Comparison of ENCODE assay signal across 8 mouse cellular contexts in the genomic region with DNA sequence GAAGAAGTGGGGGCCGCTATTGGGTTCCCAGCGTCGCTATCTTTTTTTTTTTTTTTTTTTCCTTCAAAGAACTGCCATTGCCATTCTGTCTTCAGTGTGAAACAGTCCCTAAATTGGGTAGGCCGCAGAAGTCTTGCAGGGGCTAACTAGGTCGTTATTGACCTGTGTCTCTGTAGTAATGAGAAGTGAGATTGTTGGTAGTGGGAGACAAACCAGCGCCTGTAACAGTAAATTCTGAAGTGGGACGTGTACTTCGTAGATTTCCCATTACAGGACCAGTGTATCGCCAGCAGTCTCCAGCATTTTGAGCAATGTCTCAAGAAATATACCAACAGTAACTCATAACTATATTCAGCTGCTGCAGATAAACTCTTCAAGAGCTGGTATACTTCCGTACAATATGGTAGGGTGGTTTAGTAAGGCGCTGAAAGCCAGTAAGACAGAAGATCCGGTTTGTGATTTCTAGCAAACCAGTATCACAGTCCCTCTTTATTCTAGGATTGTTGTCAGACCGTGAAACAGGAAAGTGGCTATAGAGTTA. TPM values are rescaled to one million over a fixed set of nuclear protein-coding genes. Genes with fewer than 3 reads are reported as not detected.
DNase-seq lines count a peak whose midpoint lies in the region; ATAC-seq lines count a peak whose summit lies in the region.

No protein-coding gene starts in this region.

- peak overlapping the region; percentile 72 for H3K4me2 ChIP-seq in embryonic facial prominence, embryonic 12.5 days (replicated peaks)

- H3K4me3 ChIP-seq in heart, embryonic 10.5 days: peak overlapping the region; percentile 93
- H3K4me3 ChIP-seq in embryonic facial prominence, embryonic 12.5 days: peak overlapping the region; percentile 95
- peak overlapping the region; percentile 96 for H3K4me3 ChIP-seq in limb, embryonic 10.5 days

- no peaks in the 10 kb centered on the region for H3K27me3 ChIP-seq in heart, embryonic 10.5 days (ENCODE audit: insufficient read depth, poor library complexity, severe bottlenecking)
- H3K27me3 ChIP-seq in embryonic facial prominence, embryonic 12.5 days: no peaks in the 10 kb centered on the region
- H3K27me3 ChIP-seq in limb, embryonic 10.5 days (ENCODE audit: low read depth, poor library complexity, severe bottlenecking): no peaks in the 10 kb centered on the region
- H3K27me3 ChIP-seq in splenic B cell, adult 2 months (ENCODE audit: control insufficient read depth, insufficient read depth, low read length, poor library complexity, severe bottlenecking): no peaks in the 10 kb centered on the region

- 0 out of 2 replicates have a peak, but pooled peaks cover 4% of the 10 kb centered on the region for H3K4me1 ChIP-seq in heart, embryonic 10.5 days
- H3K4me1 ChIP-seq in embryonic facial prominence, embryonic 12.5 days: peaks cover 7% of the 10 kb centered on the region; the same call in 1 of the 2 replicates
- peaks cover 13% of the 10 kb centered on the region for H3K4me1 ChIP-seq in limb, embryonic 10.5 days

- intact Hi-C loops in heart, postnatal 25 days (cut with DNase I): loop anchor here (5.0 to 10.0 kb wide), 4 partner anchors 40 to 227 kb away; partner anchors contain the start of gene Klhl23

- ATAC-seq in embryonic facial prominence, embryonic 12.5 days (ENCODE audit: insufficient number of reproducible peaks, insufficient read depth, low FRiP score, low TSS enrichment): no peak
- ATAC-seq in granulocyte monocyte progenitor cell, adult 5-6 weeks (replicated peaks; ENCODE audit: poor library complexity, severe bottlenecking): no peak

- peaks cover 24% of the 10 kb centered on the region for H3K36me3 ChIP-seq in heart, embryonic 10.5 days
- peaks cover 11% of the 10 kb centered on the region; the same call in 1 of the 2 replicates for H3K36me3 ChIP-seq in embryonic facial prominence, embryonic 12.5 days
- peaks cover 40% of the 10 kb centered on the region for H3K36me3 ChIP-seq in limb, embryonic 10.5 days
- H3K36me3 ChIP-seq in splenic B cell, adult 2 months (ENCODE audit: control insufficient read depth, insufficient read depth, low read length, poor library complexity, severe bottlenecking): 0 out of 2 replicates have a peak, but pooled peaks cover 2% of the 10 kb centered on the region

- WGBS in heart, embryonic 10.5 days: 4% methylated on average over 13 of the region's 13 CpGs
- 3% methylated on average over 13 of the region's 13 CpGs for WGBS in embryonic facial prominence, embryonic 12.5 days
- 7% methylated on average over 13 of the region's 13 CpGs for WGBS in limb, embryonic 10.5 days

- no peak for DNase-seq in heart, embryonic 10.5 days (ENCODE audit: low spot score)
- no peak for DNase-seq in heart, postnatal 25 days (ENCODE audit: low spot score)
- DNase-seq in A20 (ENCODE audit: low read depth, low spot score): peak; percentile 59
- no peak for DNase-seq in limb, embryonic 10.5 days (ENCODE audit: low spot score)
- DNase-seq in splenic B cell, adult 2 months (ENCODE audit: low read depth, low spot score): peak; percentile 11
- no peak for DNase-seq in adrenal gland, postnatal 10 days

- no peaks in the 10 kb centered on the region for H3K9me3 ChIP-seq in heart, embryonic 10.5 days
- no peaks in the 10 kb centered on the region for H3K9me3 ChIP-seq in embryonic facial prominence, embryonic 12.5 days
- no peaks in the 10 kb centered on the region for H3K9me3 ChIP-seq in limb, embryonic 10.5 days (replicated peaks)

- peak overlapping the region; percentile 98 for H3K9ac ChIP-seq in embryonic facial prominence, embryonic 12.5 days

- H3K27ac ChIP-seq in heart, embryonic 10.5 days: peak overlapping the region; percentile 98
- peak overlapping the region; percentile 92; the same call in 1 of the 2 replicates for H3K27ac ChIP-seq in embryonic facial prominence, embryonic 12.5 days
- H3K27ac ChIP-seq in limb, embryonic 10.5 days: peak overlapping the region; percentile 97

RNA-seq across cellular contexts. Expression of gene Ssb, which starts 0.8 kb away (rescaled TPM):
- 216 and 283 TPM in 2 replicates for polyA plus RNA-seq in heart, embryonic 10.5 days (2016; fragmentation: Nextera tagmentation; extraction: Ambion mirVana)
- 10 to 100 TPM; 59.5 to 71.5 TPM for total RNA-seq in heart, postnatal 25 days (2021)
- polyA plus RNA-seq in embryonic facial prominence, embryonic 12.5 days (2016; fragmentation: Nextera tagmentation; extraction: Ambion mirVana): 339 and 371 TPM in 2 replicates
- polyA plus RNA-seq in limb, embryonic 10.5 days (2016; fragmentation: Nextera tagmentation; extraction: Ambion mirVana): 322 and 347 TPM in 2 replicates
- 279 TPM in 2 replicates for total RNA-seq in granulocyte monocyte progenitor cell, adult 5-6 weeks (2014; fragmentation: Nextera tagmentation)
- total RNA-seq in granulocyte monocyte progenitor cell, adult 5-6 weeks (2017): 479 and 601 TPM in 2 replicates
- 100 to 1,000 TPM; 151 to 160 TPM for total RNA-seq in adrenal gland, postnatal 10 days (2021)

RNA-seq across cellular contexts. Expression of gene Mettl5, which starts 23.2 kb away (rescaled TPM):
- 37.1 and 38.3 TPM in 2 replicates for polyA plus RNA-seq in heart, embryonic 10.5 days (2016; fragmentation: Nextera tagmentation; extraction: Ambion mirVana)
- 10 to 100 TPM; 21.4 to 23.6 TPM for total RNA-seq in heart, postnatal 25 days (2021)
- polyA plus RNA-seq in embryonic facial prominence, embryonic 12.5 days (2016; fragmentation: Nextera tagmentation; extraction: Ambion mirVana): 36.6 and 39.7 TPM in 2 replicates
- 44.5 and 47.3 TPM in 2 replicates for polyA plus RNA-seq in limb, embryonic 10.5 days (2016; fragmentation: Nextera tagmentation; extraction: Ambion mirVana)
- total RNA-seq in granulocyte monocyte progenitor cell, adult 5-6 weeks (2014; fragmentation: Nextera tagmentation): 21.1 and 28.7 TPM in 2 replicates
- total RNA-seq in granulocyte monocyte progenitor cell, adult 5-6 weeks (2017): 46.0 and 48.8 TPM in 2 replicates
- total RNA-seq in adrenal gland, postnatal 10 days (2021): 10 to 100 TPM; 22.6 to 28.9 TPM

RNA-seq across cellular contexts. Expression of gene Ubr3, which starts 34.9 kb away (rescaled TPM):
- 14.0 and 16.3 TPM in 2 replicates for polyA plus RNA-seq in heart, embryonic 10.5 days (2016; fragmentation: Nextera tagmentation; extraction: Ambion mirVana)
- 100 to 1,000 TPM; 119 to 124 TPM for total RNA-seq in heart, postnatal 25 days (2021)
- polyA plus RNA-seq in embryonic facial prominence, embryonic 12.5 days (2016; fragmentation: Nextera tagmentation; extraction: Ambion mirVana): 18.2 and 19.9 TPM in 2 replicates
- polyA plus RNA-seq in limb, embryonic 10.5 days (2016; fragmentation: Nextera tagmentation; extraction: Ambion mirVana): 13.6 and 13.8 TPM in 2 replicates
- total RNA-seq in granulocyte monocyte progenitor cell, adult 5-6 weeks (2014; fragmentation: Nextera tagmentation): 35.2 and 40.8 TPM in 2 replicates
- 33.3 and 41.9 TPM in 2 replicates for total RNA-seq in granulocyte monocyte progenitor cell, adult 5-6 weeks (2017)
- 10 to 100 TPM; 67.0 to 84.1 TPM for total RNA-seq in adrenal gland, postnatal 10 days (2021)

RNA-seq across cellular contexts. Expression of gene Klhl23, which starts 40.4 kb away (rescaled TPM):
- polyA plus RNA-seq in heart, embryonic 10.5 days (2016; fragmentation: Nextera tagmentation; extraction: Ambion mirVana): 40.3 and 66.3 TPM in 2 replicates
- 10 to 100 TPM; 39.1 to 45.6 TPM for total RNA-seq in heart, postnatal 25 days (2021)
- 35.4 and 36.1 TPM in 2 replicates for polyA plus RNA-seq in embryonic facial prominence, embryonic 12.5 days (2016; fragmentation: Nextera tagmentation; extraction: Ambion mirVana)
- polyA plus RNA-seq in limb, embryonic 10.5 days (2016; fragmentation: Nextera tagmentation; extraction: Ambion mirVana): 24.8 and 30.8 TPM in 2 replicates
- total RNA-seq in granulocyte monocyte progenitor cell, adult 5-6 weeks (2014; fragmentation: Nextera tagmentation): 10.8 and 14.6 TPM in 2 replicates
- total RNA-seq in granulocyte monocyte progenitor cell, adult 5-6 weeks (2017): 31.5 and 33.6 TPM in 2 replicates
- 10 to 100 TPM; 10.1 to 15.3 TPM for total RNA-seq in adrenal gland, postnatal 10 days (2021)

Comparison
In these comparisons a context has a peak if more than half of its experiments do, and no peak if none do; other contexts are left out.
1. DNase-seq: peak in A20 (single experiment) and splenic B cell, adult 2 months (single experiment); none in heart, embryonic 10.5 days (single experiment), heart, postnatal 25 days (single experiment), limb, embryonic 10.5 days (single experiment) and adrenal gland, postnatal 10 days (single experiment).
2. Peak in every context shown above with its lines, with median percentiles within 50 percentile points of each other: H3K27ac ChIP-seq and H3K4me3 ChIP-seq.